Mouse (Mus musculus): Measurements from ENCODE around the gene Coro2a. TPM values are rescaled to one million over a fixed set of nuclear protein-coding genes. Genes with fewer than 3 reads are reported as not detected.

Gene Coro2a
- total RNA-seq, 2 experiments from 2014 or later: 1.6 to 9.8 TPM

- no peak for ATAC-seq (replicated peaks; ENCODE audit: low FRiP score, low TSS enrichment, poor library complexity, severe bottlenecking)
These were observed 99.1 kb downstream of the Coro2a start for GRCm38 (mm10) chr4:46502606-46503502.

- ATAC-seq (replicated peaks; ENCODE audit: low FRiP score, low TSS enrichment, poor library complexity, severe bottlenecking): no peak
These were observed 103.0 kb downstream of the Coro2a start for GRCm38 (mm10) chr4:46498976-46499375.

- no peak for ATAC-seq (replicated peaks; ENCODE audit: low FRiP score, low TSS enrichment, poor library complexity, severe bottlenecking)
These were observed 103.5 kb downstream of the Coro2a start for GRCm38 (mm10) chr4:46498511-46498910.

- ATAC-seq (replicated peaks; ENCODE audit: low FRiP score, low TSS enrichment, poor library complexity, severe bottlenecking): peak; percentile 74
These were observed 104.6 kb downstream of the Coro2a start for GRCm38 (mm10) chr4:46497286-46497892.

GRCm38 (mm10) chr4:46495543-46495942 is 106.5 kb downstream of the Coro2a start:
- no peak for ATAC-seq (replicated peaks; ENCODE audit: low FRiP score, low TSS enrichment, poor library complexity, severe bottlenecking)

- no peak for ATAC-seq (replicated peaks; ENCODE audit: low FRiP score, low TSS enrichment, poor library complexity, severe bottlenecking)
These were observed 108.9 kb downstream of the Coro2a start for GRCm38 (mm10) chr4:46493071-46493470.

- peak; percentile 93 for ATAC-seq (replicated peaks; ENCODE audit: low FRiP score, low TSS enrichment, poor library complexity, severe bottlenecking)
These were observed 112.7 kb downstream of the Coro2a start, which contains the start of gene Nans for GRCm38 (mm10) chr4:46489028-46489925. Gene Nans, plus strand, starts transcription at chr4:46489248.

GRCm38 (mm10) chr4:46487348-46487747 is 114.7 kb downstream of the Coro2a start:
- no peak for ATAC-seq (replicated peaks; ENCODE audit: low FRiP score, low TSS enrichment, poor library complexity, severe bottlenecking)

Other genes with a start within 250 kb of the Coro2a start
- 5.6 and 10.7 TPM in 2 replicates for gene Trmo, start 212.8 kb downstream of the Coro2a start, total RNA-seq (2014; fragmentation: Nextera tagmentation)
- gene Trmo, start 212.8 kb downstream of the Coro2a start, total RNA-seq (2017): 8.9 and 11.4 TPM in 2 replicates
- gene Hemgn, start 188.7 kb downstream of the Coro2a start, total RNA-seq (2014; fragmentation: Nextera tagmentation): 120 and 199 TPM in 2 replicates
- 129 and 182 TPM in 2 replicates for gene Hemgn, start 188.7 kb downstream of the Coro2a start, total RNA-seq (2017)
- gene Anp32b, start 151.3 kb downstream of the Coro2a start, total RNA-seq (2014; fragmentation: Nextera tagmentation): 736 and 1,006 TPM in 2 replicates
- gene Anp32b, start 151.3 kb downstream of the Coro2a start, total RNA-seq (2017): 180 and 265 TPM in 2 replicates
- 58.0 and 77.3 TPM in 2 replicates for gene Nans, start 113.0 kb downstream of the Coro2a start, total RNA-seq (2014; fragmentation: Nextera tagmentation)
- 57.8 and 68.7 TPM in 2 replicates for gene Nans, start 113.0 kb downstream of the Coro2a start, total RNA-seq (2017)
- gene Trim14, start 66.1 kb downstream of the Coro2a start, total RNA-seq (2014; fragmentation: Nextera tagmentation): 8.5 and 13.1 TPM in 2 replicates
- gene Trim14, start 66.1 kb downstream of the Coro2a start, total RNA-seq (2017): 7.3 and 8.1 TPM in 2 replicates
- 0.26 and 0.64 TPM in 2 replicates for gene Tbc1d2, start 48.0 kb upstream of the Coro2a start, total RNA-seq (2014; fragmentation: Nextera tagmentation)
- gene Tbc1d2, start 48.0 kb upstream of the Coro2a start, total RNA-seq (2017): 0.80 and 0.88 TPM in 2 replicates

All from megakaryocyte-erythroid progenitor cell, adult 5-6 weeks (primary cell).